Mouse (Mus musculus) adipose tissue, adult 10 weeks (tissue): ENCODE measurements around the gene Cenpt. TPM values are rescaled to one million over a fixed set of nuclear protein-coding genes. Genes with fewer than 3 reads are reported as not detected.

ENCODE experiments used
- polyA plus RNA-seq: library from polyadenylated mRNA; stranded (reverse); fragments of 350-450 nt; fragmentation: Illumina TruSeq; extraction: RNeasy Lipid Tissue Mini Kit (QIAGEN cat#74804); gene quantifications from one replicate; pipeline ENCODE4 v1.2.3, GENCODE M21; 2014; ENCODE audit warnings: low read depth, low replicate concordance

The Cenpt gene
- polyA plus RNA-seq = 12.0 TPM

GRCm38 (mm10) chr8:105853178-105853577, at the start of gene Cenpt:
Gene Cenpt (minus strand): TSS chr8:105853278.

GRCm38 (mm10) chr8:105900180-105900940, 47.3 kb upstream of the Cenpt start, which contains the start of gene Pskh1:
Gene Pskh1 (plus strand): TSS chr8:105900441.

GRCm38 (mm10) chr8:105893339-105893738, 40.3 kb upstream of the Cenpt start, which contains the start of gene Nrn1l:
Gene Nrn1l (plus strand): TSS chr8:105893567.

GRCm38 (mm10) chr8:105880754-105881520, 27.9 kb upstream of the Cenpt start, which contains the start of gene Edc4:
Gene Edc4 (plus strand): TSS chr8:105880881.

GRCm38 (mm10) chr8:105860143-105860981, 7.3 kb upstream of the Cenpt start, which contains the start of gene Nutf2:
Gene Nutf2 (plus strand): TSS chr8:105860580.

GRCm38 (mm10) chr8:105854715-105855216, 1.7 kb upstream of the Cenpt start, which contains the start of gene Thap11:
Gene Thap11 (plus strand): TSS chr8:105855132.

GRCm38 (mm10) chr8:105826861-105827848, 25.9 kb downstream of the Cenpt start, which contains the start of the genes Ranbp10 and Tsnaxip1:
Gene Ranbp10 (minus strand): TSS chr8:105827350.
Gene Tsnaxip1 (plus strand): TSS chr8:105827731.

Other genes with a start within 250 kb of the Cenpt start
- gene Ripor1, start 248.0 kb downstream of the Cenpt start, polyA plus RNA-seq = 18.4 TPM
- gene Ctcf, start 216.7 kb downstream of the Cenpt start, polyA plus RNA-seq = 38.3 TPM
- gene Agrp, start 215.9 kb downstream of the Cenpt start, polyA plus RNA-seq = not detected
- gene Carmil2, start 167.0 kb downstream of the Cenpt start, polyA plus RNA-seq = 0.82 TPM
- gene Acd, start 152.2 kb downstream of the Cenpt start, polyA plus RNA-seq = 24.3 TPM
- gene Pard6a, start 152.1 kb downstream of the Cenpt start, polyA plus RNA-seq = 13.0 TPM
- 0.74 TPM for gene 4933405L10Rik, start 145.6 kb downstream of the Cenpt start, polyA plus RNA-seq
- 6.0 TPM for gene Enkd1, start 145.1 kb downstream of the Cenpt start, polyA plus RNA-seq
- 10.8 TPM for gene Gfod2, start 94.6 kb downstream of the Cenpt start, polyA plus RNA-seq
- gene Ranbp10, start 25.9 kb downstream of the Cenpt start, polyA plus RNA-seq = 15.9 TPM
- gene Tsnaxip1, start 25.5 kb downstream of the Cenpt start, polyA plus RNA-seq = 5.6 TPM
- 24.7 TPM for gene Thap11, start 1.9 kb upstream of the Cenpt start, polyA plus RNA-seq
- gene Nutf2, start 7.3 kb upstream of the Cenpt start, polyA plus RNA-seq = 71.3 TPM
- gene Edc4, start 27.6 kb upstream of the Cenpt start, polyA plus RNA-seq = 30.9 TPM
- gene Nrn1l, start 40.3 kb upstream of the Cenpt start, polyA plus RNA-seq = not detected
- gene Pskh1, start 47.2 kb upstream of the Cenpt start, polyA plus RNA-seq = 26.0 TPM
- 1.3 TPM for gene Ctrl, start 80.6 kb upstream of the Cenpt start, polyA plus RNA-seq
- 39.5 TPM for gene Psmb10, start 85.2 kb upstream of the Cenpt start, polyA plus RNA-seq
- gene Lcat, start 90.1 kb upstream of the Cenpt start, polyA plus RNA-seq = 1.5 TPM
- gene Slc12a4, start 112.8 kb upstream of the Cenpt start, polyA plus RNA-seq = 22.0 TPM
- gene Dpep3, start 126.2 kb upstream of the Cenpt start, polyA plus RNA-seq = 5.3 TPM
- gene Dus2, start 138.1 kb upstream of the Cenpt start, polyA plus RNA-seq = 15.9 TPM
- not detected for gene Dpep2nb, start 152.7 kb upstream of the Cenpt start, polyA plus RNA-seq
- gene Ddx28, start 158.6 kb upstream of the Cenpt start, polyA plus RNA-seq = 8.5 TPM
- 19.4 TPM for gene Nfatc3, start 205.6 kb upstream of the Cenpt start, polyA plus RNA-seq